Mouse (Mus musculus): ENCODE measurements at regions not wholly inside any gene's neighbourhood (a gene's known extent, or its start where the extent isn't known, plus 50 kb on each side); places are given as distances from the start of the nearest gene placed in this dataset.
A peak's percentile ranks its signal among the peaks of the same experiment; 100 is the strongest.

GRCm38 (mm10) chr19:26261530-26261929 is 343.3 kb upstream of the Smarca2 start:
- DNase-seq, result no peak

- DNase-seq, result no peak
Measured at GRCm38 (mm10) chr19:26296360-26296759, 308.5 kb upstream of the Smarca2 start.

GRCm38 (mm10) chr19:26308477-26309135 is 296.2 kb upstream of the Smarca2 start:
- no peak for DNase-seq

GRCm38 (mm10) chr19:26318977-26319376 is 285.9 kb upstream of the Smarca2 start:
- no peak for DNase-seq

GRCm38 (mm10) chr19:26323682-26324081 is 281.2 kb upstream of the Smarca2 start:
- DNase-seq, result no peak

GRCm38 (mm10) chr19:26339120-26339519 is 265.7 kb upstream of the Smarca2 start:
- DNase-seq, result no peak

- no peak for DNase-seq
Measured at GRCm38 (mm10) chr19:26340155-26340554, 264.7 kb upstream of the Smarca2 start.

GRCm38 (mm10) chr19:26355054-26355453 is 249.8 kb upstream of the Smarca2 start:
- no peak for DNase-seq

GRCm38 (mm10) chr19:26383961-26384381 is 220.9 kb upstream of the Smarca2 start:
- DNase-seq, result no peak

GRCm38 (mm10) chr19:26386075-26386474 is 218.8 kb upstream of the Smarca2 start:
- no peak for DNase-seq

GRCm38 (mm10) chr19:26412684-26413083 is 192.2 kb upstream of the Smarca2 start:
- no peak for DNase-seq

GRCm38 (mm10) chr19:26414476-26415024 is 190.3 kb upstream of the Smarca2 start:
- DNase-seq, result no peak

GRCm38 (mm10) chr19:26419781-26420180 is 185.1 kb upstream of the Smarca2 start:
- no peak for DNase-seq

GRCm38 (mm10) chr19:26439163-26439562 is 165.7 kb upstream of the Smarca2 start:
- DNase-seq, result no peak

GRCm38 (mm10) chr19:26445309-26445708 is 159.5 kb upstream of the Smarca2 start:
- DNase-seq, result no peak

- no peak for DNase-seq
Measured at GRCm38 (mm10) chr19:26447427-26448023, 157.3 kb upstream of the Smarca2 start.

- no peak for DNase-seq
Measured at GRCm38 (mm10) chr19:26461712-26462111, 143.1 kb upstream of the Smarca2 start.

GRCm38 (mm10) chr19:26465228-26465627 is 139.6 kb upstream of the Smarca2 start:
- peak; percentile 25 to 49 for DNase-seq

GRCm38 (mm10) chr19:26466244-26466643 is 138.6 kb upstream of the Smarca2 start:
- DNase-seq, result no peak

- no peak for DNase-seq
Measured at GRCm38 (mm10) chr19:26467179-26467651, 137.6 kb upstream of the Smarca2 start.

GRCm38 (mm10) chr19:26472659-26473058 is 132.2 kb upstream of the Smarca2 start:
- no peak for DNase-seq

GRCm38 (mm10) chr19:26473211-26473610 is 131.6 kb upstream of the Smarca2 start:
- no peak for DNase-seq

GRCm38 (mm10) chr19:26475197-26475596 is 129.7 kb upstream of the Smarca2 start:
- DNase-seq, result no peak

GRCm38 (mm10) chr19:26475754-26476153 is 129.1 kb upstream of the Smarca2 start:
- no peak for DNase-seq

Measured in kidney, postnatal 4 days (tissue).